In the genomic region with DNA sequence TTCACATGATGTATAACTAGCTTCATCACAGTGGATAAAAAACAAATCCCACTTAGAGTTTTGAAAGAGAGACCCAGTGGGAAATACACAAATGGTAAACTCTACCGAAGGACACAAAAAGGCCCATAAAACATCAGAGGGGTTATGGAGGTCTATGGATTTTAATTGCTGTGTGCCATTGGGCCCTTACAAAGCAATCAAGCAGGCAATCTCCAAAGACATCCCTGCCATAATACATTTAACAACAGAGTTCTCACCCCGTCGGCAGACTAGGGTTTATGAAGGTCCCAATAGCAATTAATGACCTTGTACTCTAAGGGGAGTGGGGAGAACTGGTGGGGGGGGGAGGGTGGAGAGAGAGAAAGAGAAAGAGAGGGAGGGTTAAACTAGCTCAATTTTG, we compare ENCODE assay signal across 28 mouse cellular contexts.
DNase-seq lines count a peak whose midpoint lies in the region; ATAC-seq lines count a peak whose summit lies in the region.
"Had no signal": no experiment of that assay in that cellular context is flagged by ENCODE, and none has a peak within 500 bp of the region (broad histone marks: within the 10 kb centered on the region; RNA-seq: fewer than 3 reads in every experiment).

No protein-coding gene starts in this region.

- 64% methylated on average over 3 of the region's 3 CpGs for WGBS in hindbrain, embryonic 16.5 days
- WGBS in hindbrain, embryonic 12.5 days = 80% methylated on average over 3 of the region's 3 CpGs
- 60% methylated on average over 3 of the region's 3 CpGs for WGBS in midbrain, embryonic 12.5 days
- WGBS in midbrain, embryonic 16.5 days = 58% methylated on average over 3 of the region's 3 CpGs
- WGBS in neural tube, embryonic 13.5 days = 23% methylated on average over 3 of the region's 3 CpGs

- no peak overlapping the region for H3K27ac ChIP-seq in hindbrain, embryonic 16.5 days (ENCODE audit: low read depth, low read length)
- H3K27ac ChIP-seq in hindbrain, embryonic 12.5 days = no peak overlapping the region
- H3K27ac ChIP-seq in midbrain, embryonic 12.5 days (replicated peaks) = no peak overlapping the region
- H3K27ac ChIP-seq in midbrain, embryonic 16.5 days (ENCODE audit: low read length) = no peak overlapping the region
- no peak overlapping the region for H3K27ac ChIP-seq in neural tube, embryonic 13.5 days (replicated peaks)
- H3K27ac ChIP-seq: embryonic facial prominence, embryonic 10.5 days; embryonic facial prominence, embryonic 13.5 days; forebrain, embryonic 12.5 days; forebrain, embryonic 15.5 days; heart, adult 2 months; heart, embryonic 10.5 days; heart, embryonic 13.5 days; intestine, embryonic 15.5 days had no signal

- no peaks in the 10 kb centered on the region for H3K27me3 ChIP-seq in hindbrain, embryonic 16.5 days (replicated peaks; ENCODE audit: control insufficient read depth, insufficient read depth, low read length)
- no peaks in the 10 kb centered on the region for H3K27me3 ChIP-seq in hindbrain, embryonic 12.5 days
- no peaks in the 10 kb centered on the region for H3K27me3 ChIP-seq in midbrain, embryonic 12.5 days
- no peaks in the 10 kb centered on the region for H3K27me3 ChIP-seq in midbrain, embryonic 16.5 days (ENCODE audit: control insufficient read depth, insufficient read depth, low read depth, low read length)
- H3K27me3 ChIP-seq in neural tube, embryonic 13.5 days = no peaks in the 10 kb centered on the region
- H3K27me3 ChIP-seq: embryonic facial prominence, embryonic 13.5 days; forebrain, embryonic 12.5 days; forebrain, embryonic 15.5 days; heart, embryonic 13.5 days; intestine, embryonic 15.5 days had no signal

- H3K4me1 ChIP-seq in hindbrain, embryonic 16.5 days (ENCODE audit: control insufficient read depth, insufficient read depth, low read depth, low read length) = no peaks in the 10 kb centered on the region
- H3K4me1 ChIP-seq in hindbrain, embryonic 12.5 days = no peaks in the 10 kb centered on the region
- H3K4me1 ChIP-seq in midbrain, embryonic 12.5 days = no peaks in the 10 kb centered on the region
- no peaks in the 10 kb centered on the region for H3K4me1 ChIP-seq in midbrain, embryonic 16.5 days (ENCODE audit: control insufficient read depth, insufficient read depth, low read length)
- no peaks in the 10 kb centered on the region for H3K4me1 ChIP-seq in neural tube, embryonic 13.5 days (replicated peaks)
- H3K4me1 ChIP-seq: embryonic facial prominence, embryonic 10.5 days; embryonic facial prominence, embryonic 13.5 days; forebrain, embryonic 12.5 days; forebrain, embryonic 15.5 days; heart, embryonic 10.5 days; heart, embryonic 13.5 days; intestine, embryonic 15.5 days had no signal

- no peak overlapping the region for H3K4me3 ChIP-seq in hindbrain, embryonic 16.5 days (ENCODE audit: low read length)
- H3K4me3 ChIP-seq in hindbrain, embryonic 12.5 days = no peak overlapping the region
- H3K4me3 ChIP-seq in midbrain, embryonic 12.5 days = no peak overlapping the region
- no peak overlapping the region for H3K4me3 ChIP-seq in midbrain, embryonic 16.5 days (ENCODE audit: low read depth, low read length)
- no peak overlapping the region for H3K4me3 ChIP-seq in neural tube, embryonic 13.5 days
- H3K4me3 ChIP-seq: embryonic facial prominence, embryonic 10.5 days; embryonic facial prominence, embryonic 13.5 days; erythroblast, embryonic 14.5 days; forebrain, embryonic 12.5 days; forebrain, embryonic 15.5 days; heart, adult 2 months; heart, embryonic 10.5 days; heart, embryonic 13.5 days; intestine, embryonic 15.5 days had no signal

- no peak overlapping the region for H3K9ac ChIP-seq in hindbrain, embryonic 16.5 days (ENCODE audit: low read depth, low read length)
- H3K9ac ChIP-seq in hindbrain, embryonic 12.5 days = no peak overlapping the region
- H3K9ac ChIP-seq in midbrain, embryonic 12.5 days (replicated peaks) = no peak overlapping the region
- H3K9ac ChIP-seq in midbrain, embryonic 16.5 days (ENCODE audit: low read depth, low read length) = no peak overlapping the region
- H3K9ac ChIP-seq in neural tube, embryonic 13.5 days = no peak overlapping the region
- H3K9ac ChIP-seq: embryonic facial prominence, embryonic 13.5 days; forebrain, embryonic 12.5 days; forebrain, embryonic 15.5 days; heart, embryonic 13.5 days; intestine, embryonic 15.5 days had no signal

- H3K4me2 ChIP-seq in hindbrain, embryonic 16.5 days (ENCODE audit: low read length) = no peak overlapping the region
- no peak overlapping the region for H3K4me2 ChIP-seq in hindbrain, embryonic 12.5 days (replicated peaks)
- H3K4me2 ChIP-seq in midbrain, embryonic 12.5 days (replicated peaks) = no peak overlapping the region
- H3K4me2 ChIP-seq in midbrain, embryonic 16.5 days (ENCODE audit: low read length) = no peak overlapping the region
- H3K4me2 ChIP-seq in neural tube, embryonic 13.5 days = no peak overlapping the region
- H3K4me2 ChIP-seq: embryonic facial prominence, embryonic 13.5 days; forebrain, embryonic 12.5 days; forebrain, embryonic 15.5 days; heart, embryonic 13.5 days; intestine, embryonic 15.5 days had no signal

- H3K9me3 ChIP-seq in hindbrain, embryonic 16.5 days (ENCODE audit: control insufficient read depth, low read length) = no peaks in the 10 kb centered on the region
- no peaks in the 10 kb centered on the region for H3K9me3 ChIP-seq in hindbrain, embryonic 12.5 days (replicated peaks)
- no peaks in the 10 kb centered on the region for H3K9me3 ChIP-seq in midbrain, embryonic 12.5 days
- no peaks in the 10 kb centered on the region for H3K9me3 ChIP-seq in midbrain, embryonic 16.5 days (replicated peaks; ENCODE audit: control insufficient read depth, low read length, poor library complexity, severe bottlenecking)
- H3K9me3 ChIP-seq in neural tube, embryonic 13.5 days = no peaks in the 10 kb centered on the region
- H3K9me3 ChIP-seq: embryonic facial prominence, embryonic 10.5 days; embryonic facial prominence, embryonic 13.5 days; forebrain, embryonic 12.5 days; forebrain, embryonic 15.5 days; heart, embryonic 10.5 days; heart, embryonic 13.5 days; intestine, embryonic 15.5 days had no signal

- ATAC-seq in hindbrain, embryonic 16.5 days = peak; percentile 58
- ATAC-seq in hindbrain, embryonic 12.5 days (ENCODE audit: low FRiP score) = no peak
- ATAC-seq in midbrain, embryonic 12.5 days (ENCODE audit: low FRiP score, low read depth) = peak; percentile 41; the same call in 1 of the 2 replicates
- ATAC-seq in midbrain, embryonic 16.5 days = no peak
- peak; percentile 53; the same call in 1 of the 2 replicates for ATAC-seq in neural tube, embryonic 13.5 days (ENCODE audit: low read depth)
- ATAC-seq: CD4-positive, CD25-positive, alpha-beta regulatory T cell, adult 4 months; forebrain, embryonic 15.5 days; intestine, embryonic 15.5 days had no signal

- DNase-seq in neural tube, embryonic 10.5 days (ENCODE audit: extremely low spot score, low spot score) = no peak
- no peak for DNase-seq in gastrocnemius, adult 18-20 months (ENCODE audit: low spot score)
- DNase-seq: adrenal gland, adult 2 months; adrenal gland, postnatal 14 days; cerebellum, adult 11-12 months; cerebellum, adult 8-10 months; cerebellum, postnatal 10 days; cerebellum, postnatal 36 days; embryo, embryonic 11 days; gastrocnemius, postnatal 10 days; gastrocnemius, postnatal 36 days; heart, adult 2 months; heart, postnatal 14 days; heart, postnatal 4 days had no signal

- H3K36me3 ChIP-seq in hindbrain, embryonic 16.5 days (ENCODE audit: control insufficient read depth, insufficient read depth, low read length) = no peaks in the 10 kb centered on the region
- H3K36me3 ChIP-seq in hindbrain, embryonic 12.5 days = no peaks in the 10 kb centered on the region
- H3K36me3 ChIP-seq in midbrain, embryonic 12.5 days = no peaks in the 10 kb centered on the region
- no peaks in the 10 kb centered on the region for H3K36me3 ChIP-seq in midbrain, embryonic 16.5 days (ENCODE audit: control insufficient read depth, insufficient read depth, low read length)
- H3K36me3 ChIP-seq in neural tube, embryonic 13.5 days = no peaks in the 10 kb centered on the region
- H3K36me3 ChIP-seq: embryonic facial prominence, embryonic 10.5 days; embryonic facial prominence, embryonic 13.5 days; forebrain, embryonic 12.5 days; forebrain, embryonic 15.5 days; heart, embryonic 10.5 days; heart, embryonic 13.5 days; intestine, embryonic 15.5 days had no signal

Comparison
In these comparisons a context has a peak if more than half of its experiments do, and no peak if none do; other contexts are left out.
1. ATAC-seq: peak in hindbrain, embryonic 16.5 days (single experiment), midbrain, embryonic 12.5 days (single experiment) and neural tube, embryonic 13.5 days (single experiment); none in hindbrain, embryonic 12.5 days (single experiment) and midbrain, embryonic 16.5 days (single experiment).